Mouse (Mus musculus) bone marrow macrophage, adult 2 months (primary cell): Measurements from ENCODE around the gene Cox14. TPM values are rescaled to one million over a fixed set of nuclear protein-coding genes. Genes with fewer than 3 reads are reported as not detected.
"Not testable (repeated sequence)": the region's sequence is repeated elsewhere in the genome, so short reads cannot be mapped to it uniquely, and the experiment has no call there.

Experiments used
- H3K27ac ChIP-seq: 2 replicates; pipeline ENCODE4 v1.5.1; 2012; ENCODE audit warnings: low read depth, low read length; ENCODE audit not compliant: insufficient read depth
- H3K4me1 ChIP-seq: 2 replicates; pipeline ENCODE4 v1.6.1; 2012; ENCODE audit warnings: low read length; ENCODE audit not compliant: control insufficient read depth, insufficient read depth
- H3K4me3 ChIP-seq: 2 replicates; pipeline ENCODE4 v1.5.1; 2012; ENCODE audit warnings: mild to moderate bottlenecking, low read length, moderate library complexity; ENCODE audit not compliant: insufficient read depth
- CTCF ChIP-seq: IDR thresholded peaks from 2 replicates; pipeline ENCODE4 v1.5.1; 2012; ENCODE audit warnings: low read depth, mild to moderate bottlenecking, low read length, moderate library complexity
- POLR2A ChIP-seq: IDR thresholded peaks from 2 replicates; pipeline ENCODE4 v1.6.1; 2012; ENCODE audit warnings: mild to moderate bottlenecking, low read depth, low read length, borderline replicate concordance
- polyA plus RNA-seq: library from polyadenylated mRNA; stranded (reverse); fragments of >200 nt; gene quantifications from 2 replicates; pipeline ENCODE4 v1.2.4, GENCODE M21; 2012; ENCODE audit not compliant: missing spikeins, insufficient read depth, insufficient read length

The Cox14 gene
- polyA plus RNA-seq, 1 experiment, result 62.3 TPM

GRCm38 (mm10) chr15:99698533-99699085 lies 26.8 kb upstream of the Cox14 start:
- Histone ChIP-seq H3K4me1 (peaks cover 11% of the 10 kb centered on the region), H3K4me3 (no peak overlapping the region), H3K27ac (no peak overlapping the region)
- TF ChIP-seq CTCF (no peak), POLR2A (no peak)

DNA sequence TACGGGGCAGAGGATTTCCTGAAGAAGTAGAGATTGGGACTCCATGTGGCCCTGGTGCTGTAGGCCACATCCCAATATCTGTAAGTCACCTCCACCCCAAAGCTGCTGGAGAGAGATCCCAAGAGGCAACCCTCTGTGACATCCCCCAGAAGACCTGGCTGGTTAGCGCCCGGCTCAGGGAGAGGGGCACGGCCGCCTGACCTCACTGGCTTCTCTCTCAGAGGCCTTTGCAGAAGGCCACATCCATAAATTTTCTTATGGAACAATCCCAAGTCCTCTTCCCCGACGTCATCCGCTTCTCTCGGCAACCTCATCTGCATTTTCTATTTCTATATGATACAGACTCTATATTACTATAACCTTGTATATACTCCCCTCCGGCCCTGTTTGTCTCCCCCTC lies 25.7 kb upstream of the Cox14 start:
- no peak overlapping the region for H3K27ac ChIP-seq
- no peak for TF ChIP-seq CTCF
- TF ChIP-seq POLR2A, result no peak
- H3K4me3 ChIP-seq, result no peak overlapping the region
- H3K4me1 ChIP-seq, result peaks cover 11% of the 10 kb centered on the region

DNA sequence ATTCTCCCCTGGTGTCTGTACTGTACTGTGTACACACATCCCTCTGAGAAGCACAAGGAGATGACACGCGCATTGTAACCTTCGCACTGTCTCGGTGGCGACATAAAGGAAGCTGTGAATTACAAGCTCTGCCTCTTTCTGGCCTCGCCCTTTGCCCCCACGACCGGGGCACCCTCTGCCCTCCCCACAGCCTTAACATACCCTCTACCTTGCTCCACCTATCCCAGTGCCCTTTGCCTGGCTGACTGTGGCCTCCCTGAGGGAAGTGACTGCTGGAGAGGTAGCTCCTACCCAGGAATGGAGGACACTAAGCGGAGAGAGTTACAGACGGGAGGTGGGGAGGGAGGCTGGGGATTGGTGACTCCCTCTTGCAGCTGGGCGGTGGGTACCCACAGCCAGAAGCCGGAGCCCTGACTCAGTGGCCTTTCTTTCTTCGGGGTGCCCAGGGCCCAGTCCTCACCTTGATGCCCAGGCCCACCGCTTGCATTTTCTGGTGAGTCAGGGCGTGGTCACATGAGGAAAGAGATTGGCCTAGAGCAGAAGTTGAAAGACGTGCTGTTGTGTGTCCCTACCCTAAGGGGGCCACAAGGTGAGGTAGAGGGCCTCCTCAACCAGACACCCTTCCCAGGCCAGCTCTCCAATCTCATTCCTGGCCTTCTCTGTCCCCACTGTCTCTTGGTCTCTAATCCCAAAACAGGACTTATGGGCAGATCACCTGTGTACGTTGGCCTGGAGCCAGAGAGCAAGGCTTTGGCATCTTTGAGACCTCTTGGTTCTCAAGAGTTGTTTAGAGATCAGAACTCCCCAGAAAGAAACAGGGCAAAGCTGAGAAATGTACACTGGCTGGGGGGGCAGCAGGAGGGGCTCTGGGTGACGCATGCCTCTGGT lies 25.0 kb upstream of the Cox14 start:
- H3K4me3 ChIP-seq, result no peak overlapping the region
- peaks cover 11% of the 10 kb centered on the region for H3K4me1 ChIP-seq
- H3K27ac ChIP-seq, result no peak overlapping the region
- TF ChIP-seq CTCF (no peak), POLR2A (no peak)

GRCm38 (mm10) chr15:99701640-99701998 lies 23.8 kb upstream of the Cox14 start:
- H3K27ac ChIP-seq, result not testable (repeated sequence)
- Histone ChIP-seq H3K4me1 (peaks cover 11% of the 10 kb centered on the region), H3K4me3 (peak overlapping the region; percentile 77)

DNA sequence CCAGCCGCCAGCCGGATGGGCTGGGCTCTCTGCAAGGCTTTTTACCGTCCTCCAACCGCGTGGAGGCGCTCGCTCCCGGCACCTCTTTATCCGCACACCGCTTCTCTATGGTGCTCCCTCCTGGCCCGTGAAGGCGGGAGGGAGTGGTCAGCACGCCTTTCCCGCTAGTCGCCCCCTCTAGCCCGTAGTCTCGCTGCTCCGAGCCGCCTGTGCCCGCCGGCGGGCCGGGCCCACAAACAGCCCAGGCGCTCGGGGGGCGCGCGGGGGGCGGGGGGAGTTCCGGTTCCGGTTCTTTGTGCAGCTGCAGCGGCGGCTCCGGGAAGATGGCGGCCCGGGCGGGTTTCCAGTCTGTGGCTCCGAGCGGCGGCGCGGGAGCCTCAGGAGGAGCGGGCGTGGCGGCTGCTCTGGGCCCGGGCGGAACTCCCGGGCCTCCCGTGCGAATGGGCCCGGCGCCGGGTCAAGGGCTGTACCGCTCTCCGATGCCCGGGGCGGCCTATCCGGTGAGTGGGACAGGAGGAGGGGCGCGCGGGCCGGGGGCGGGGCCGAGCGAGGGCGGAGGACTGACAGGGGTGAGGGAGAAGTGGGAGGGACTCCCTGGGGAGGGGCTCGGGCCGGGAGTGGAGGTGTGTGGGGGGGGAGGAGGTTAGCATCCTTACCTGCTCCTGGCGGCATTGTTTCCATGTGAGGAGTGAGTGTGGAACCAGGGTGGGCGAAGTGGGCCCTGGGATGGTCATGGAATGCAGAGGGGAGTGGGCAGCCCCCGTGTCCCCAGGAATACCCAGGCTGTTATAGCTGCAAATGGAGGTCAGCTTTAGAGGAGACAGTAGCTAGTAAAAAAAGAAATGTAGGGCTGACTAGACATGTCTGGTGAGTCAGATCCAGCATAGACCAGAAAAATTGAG lies 23.2 kb upstream of the Cox14 start, which contains the start of gene Smarcd1:
TSS of gene Smarcd1 (plus strand) at position 131 of the 902 bp plus-strand sequence.
- Histone ChIP-seq H3K27ac (no peak within 1 kb of the TSS; the same call in 1 of the 2 replicates), H3K4me1 (peaks cover 11% of the 10 kb centered on the region), H3K4me3 (peak within 1 kb of the TSS; percentile 77)
- TF ChIP-seq CTCF (peak; percentile 35; the same call in 1 of the 2 replicates), POLR2A (no peak)

- Histone ChIP-seq H3K27ac (no peak overlapping the region), H3K4me3 (no peak overlapping the region; the same call in 1 of the 2 replicates), H3K4me1 (peaks cover 11% of the 10 kb centered on the region)
- TF ChIP-seq POLR2A, result no peak
These were observed 22.3 kb upstream of the Cox14 start for GRCm38 (mm10) chr15:99703104-99703503.

- Histone ChIP-seq H3K27ac (no peak overlapping the region), H3K4me3 (no peak overlapping the region), H3K4me1 (peaks cover 10% of the 10 kb centered on the region)
- no peak for TF ChIP-seq CTCF
- TF ChIP-seq POLR2A, result no peak
These were observed 21.8 kb upstream of the Cox14 start for GRCm38 (mm10) chr15:99703676-99704040.

DNA sequence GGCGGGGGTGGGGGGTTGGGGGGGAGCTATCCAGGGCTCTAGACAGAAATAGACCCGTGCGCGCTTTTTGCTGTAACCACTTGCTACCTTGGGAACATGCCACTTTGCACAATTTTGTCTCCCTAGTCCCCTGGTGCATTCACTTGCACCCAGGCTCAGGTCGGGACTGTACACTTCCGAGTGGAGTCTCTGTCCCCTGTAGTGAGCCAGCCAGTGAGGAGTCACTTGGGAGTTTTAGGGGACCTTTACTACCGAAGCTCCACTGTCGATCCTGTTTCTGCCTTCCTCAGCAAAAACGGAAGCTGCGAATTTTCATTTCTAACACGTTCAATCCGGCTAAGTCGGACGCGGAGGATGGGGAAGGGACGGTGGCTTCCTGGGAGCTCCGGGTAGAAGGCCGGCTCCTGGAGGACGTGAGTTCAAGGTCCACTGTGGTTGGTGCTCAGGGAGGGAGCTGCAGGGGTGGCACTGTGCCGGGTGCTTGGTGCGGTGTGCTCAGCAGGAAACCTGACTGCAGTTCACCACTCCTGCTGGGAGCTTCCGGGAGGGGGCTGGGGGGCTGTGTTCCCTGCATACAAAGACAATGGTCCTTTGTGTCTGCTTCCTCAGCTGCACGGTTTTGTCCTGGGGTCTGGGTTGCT lies 21.3 kb upstream of the Cox14 start:
- TF ChIP-seq POLR2A, result no peak
- TF ChIP-seq CTCF, result no peak
- peaks cover 8% of the 10 kb centered on the region for H3K4me1 ChIP-seq

DNA sequence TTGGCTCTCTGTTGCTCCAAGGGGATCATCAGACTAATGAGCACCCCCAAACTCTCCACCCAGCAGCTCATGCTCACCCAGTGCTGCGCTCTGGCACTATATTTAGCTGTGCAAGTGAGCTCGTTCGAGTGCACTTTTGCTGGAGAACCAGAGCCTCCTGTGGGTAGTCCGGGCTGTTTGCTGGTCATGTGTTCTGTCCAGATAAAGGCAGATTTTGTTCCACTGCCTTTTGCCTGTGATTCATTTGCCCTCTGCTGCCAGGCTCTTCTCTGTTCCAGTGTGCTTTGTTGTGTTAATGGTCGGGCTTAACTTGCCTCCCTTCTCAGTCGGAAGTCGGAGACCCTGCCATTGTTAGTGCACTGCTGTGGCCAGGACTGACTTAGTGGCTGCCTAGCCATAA lies 20.5 kb upstream of the Cox14 start:
- no peak overlapping the region for H3K4me3 ChIP-seq
- TF ChIP-seq POLR2A (no peak), CTCF (no peak)
- peaks cover 8% of the 10 kb centered on the region for H3K4me1 ChIP-seq
- no peak overlapping the region for H3K27ac ChIP-seq

More for the DNA sequence above, 21.3 kb upstream of the Cox14 start:
- H3K27ac ChIP-seq, result no peak overlapping the region
- H3K4me3 ChIP-seq, result no peak overlapping the region
